Mouse (Mus musculus) lung, postnatal 10 days (tissue): Measurements from ENCODE around the gene Haus4.

Experiments
- DNase-seq: peaks from one replicate; pipeline ENCODE4 v3.0.0; 2021

The Haus4 gene

DNA sequence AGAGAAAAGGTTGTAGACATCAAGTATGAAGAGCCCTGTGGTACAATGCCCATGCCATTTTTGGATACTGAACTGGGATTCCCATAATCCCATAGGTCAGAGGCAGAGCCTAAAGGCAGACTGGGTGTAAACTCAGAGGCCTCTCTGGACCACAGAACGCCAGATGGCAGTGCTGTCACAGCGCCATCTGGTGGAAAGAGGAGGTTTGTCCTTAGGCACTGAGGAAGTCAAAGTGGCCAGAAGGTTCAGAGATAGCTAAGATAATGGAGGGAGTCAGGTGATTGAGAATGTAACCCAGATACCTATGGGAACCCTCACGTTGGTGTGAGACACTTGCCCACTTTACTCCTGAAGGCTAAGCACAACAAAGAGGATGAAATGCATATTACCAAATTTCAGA lies 60.2 kb downstream of the Haus4 start:
- DNase-seq = peak; percentile 73

DNA sequence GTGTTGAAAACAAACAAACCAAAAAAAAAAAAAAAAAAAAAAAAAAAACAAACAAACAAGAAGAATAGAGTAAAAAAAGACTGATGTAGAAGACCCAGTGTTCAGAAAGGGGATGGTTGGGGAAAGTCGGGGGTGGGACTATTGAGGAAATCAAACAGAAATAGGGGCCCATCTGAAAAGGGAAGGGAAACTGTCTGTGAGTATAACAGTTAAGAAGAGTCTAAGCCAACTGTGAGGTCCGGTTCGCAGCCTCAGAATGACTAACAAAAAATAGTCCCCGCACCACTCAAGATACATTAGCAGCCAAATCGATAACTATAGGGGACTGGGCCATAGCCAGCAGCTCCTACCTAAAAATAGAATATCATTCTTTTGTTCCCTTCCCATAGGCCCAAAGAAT lies 61.2 kb downstream of the Haus4 start:
- no peak for DNase-seq

DNA sequence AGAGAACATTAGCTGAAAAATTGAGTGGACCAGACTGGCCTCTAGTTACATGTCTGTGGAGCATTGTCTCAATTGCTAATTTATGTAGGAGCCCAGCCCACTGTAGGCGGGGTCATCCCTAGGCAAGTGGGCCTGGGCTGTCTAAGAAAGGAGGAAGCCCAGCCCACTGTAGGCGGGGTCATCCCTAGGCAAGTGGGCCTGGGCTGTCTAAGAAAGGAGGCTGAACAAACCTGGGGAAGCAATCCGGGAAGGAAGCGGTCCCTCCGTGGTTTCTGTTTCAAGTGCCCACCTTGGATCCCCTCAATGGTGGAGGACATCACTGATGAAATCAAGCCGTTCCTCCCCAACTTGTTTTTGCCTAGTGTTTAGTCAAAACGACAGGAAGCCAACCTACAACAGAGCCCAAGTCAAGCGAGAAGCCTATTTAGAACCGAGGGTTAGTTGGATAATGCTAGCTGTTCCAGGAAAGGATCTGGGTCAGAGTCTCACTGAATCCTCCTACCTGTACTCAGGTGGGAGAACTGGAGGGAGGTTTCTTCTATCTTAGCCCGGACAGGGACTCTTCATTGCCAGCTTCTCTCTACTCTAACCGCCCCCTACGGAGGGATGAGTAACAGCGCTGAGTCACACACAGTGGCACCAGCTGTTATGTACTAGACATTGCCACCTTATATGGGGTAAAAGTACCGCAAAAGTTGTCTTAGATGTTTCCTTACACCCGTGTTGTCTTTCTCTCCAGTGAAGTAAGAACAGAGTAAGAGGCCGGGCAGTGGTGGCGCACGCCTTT lies 61.9 kb downstream of the Haus4 start:
- DNase-seq = peak; percentile 48
